Mouse (Mus musculus) thymus, adult 2 months (tissue): Measurements from ENCODE around the gene Tymp.

Source experiments
- CTCF ChIP-seq: fragments of 200-500 bp; IDR thresholded peaks from 2 replicates; pipeline ENCODE4 v1.5.1; 2012; ENCODE audit warnings: mild to moderate bottlenecking, control low read depth, low read length, moderate library complexity, borderline replicate concordance; ENCODE audit not compliant: control insufficient read depth, poor library complexity, insufficient read depth; ENCODE audit errors: extremely low read depth
- POLR2A ChIP-seq: fragments of 200-500 bp; IDR thresholded peaks from 2 replicates; pipeline ENCODE4 v1.6.1; 2012; ENCODE audit warnings: mild to moderate bottlenecking, low read length, control low read depth, moderate library complexity; ENCODE audit not compliant: control insufficient read depth, poor library complexity, insufficient read depth; ENCODE audit errors: extremely low read depth

DNA sequence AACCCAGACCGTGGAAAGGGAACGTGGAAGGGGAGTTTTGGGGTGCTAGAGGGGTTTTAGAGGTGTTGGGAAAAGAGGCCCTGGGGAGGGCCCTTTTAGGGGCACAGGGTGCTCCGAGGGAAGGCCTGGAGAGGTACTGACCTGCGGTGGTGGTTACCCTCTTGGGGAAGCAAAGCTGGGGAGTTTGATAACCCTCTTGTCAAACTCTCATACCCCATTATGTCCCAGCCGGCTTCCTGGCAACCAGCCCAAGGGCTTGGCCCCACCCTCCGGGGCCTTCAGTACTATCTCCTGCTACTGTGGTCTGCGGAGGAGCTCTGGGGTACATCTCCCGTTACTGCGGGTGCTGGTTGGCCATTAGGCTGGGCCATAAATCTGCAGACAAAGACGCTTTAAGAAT is 2.6 kb upstream of the Tymp start:
- TF ChIP-seq CTCF (no peak), POLR2A (no peak)
